Mouse (Mus musculus) embryonic fibroblast, embryonic 13.5 days (primary cell): ENCODE results near the gene AI464131.

Experiments used
- CTCF ChIP-seq: IDR thresholded peaks from 2 replicates; pipeline ENCODE4 v1.5.1; 2011; ENCODE audit warnings: mild to moderate bottlenecking, control low read depth, low read length, moderate library complexity, borderline replicate concordance; ENCODE audit not compliant: insufficient read depth
- POLR2A ChIP-seq: IDR thresholded peaks from 2 replicates; pipeline ENCODE4 v1.6.1; 2011; ENCODE audit warnings: low read depth, mild to moderate bottlenecking, control low read depth, low read length, moderate library complexity

- TF ChIP-seq CTCF: no peak
- TF ChIP-seq POLR2A: no peak
Measured at GRCm38 (mm10) chr4:41534866-41535265, 32.0 kb upstream of the AI464131 start.
